Mouse (Mus musculus) frontal cortex, postnatal 14 days (tissue): ENCODE results near the gene Rlf.

Experiments used
- DNase-seq, 2 experiments: peaks; one replicate each; pipeline ENCODE4 v3.0.0; 2022; ENCODE audit warnings: low spot score in 2 of 2

Rlf gene

DNA sequence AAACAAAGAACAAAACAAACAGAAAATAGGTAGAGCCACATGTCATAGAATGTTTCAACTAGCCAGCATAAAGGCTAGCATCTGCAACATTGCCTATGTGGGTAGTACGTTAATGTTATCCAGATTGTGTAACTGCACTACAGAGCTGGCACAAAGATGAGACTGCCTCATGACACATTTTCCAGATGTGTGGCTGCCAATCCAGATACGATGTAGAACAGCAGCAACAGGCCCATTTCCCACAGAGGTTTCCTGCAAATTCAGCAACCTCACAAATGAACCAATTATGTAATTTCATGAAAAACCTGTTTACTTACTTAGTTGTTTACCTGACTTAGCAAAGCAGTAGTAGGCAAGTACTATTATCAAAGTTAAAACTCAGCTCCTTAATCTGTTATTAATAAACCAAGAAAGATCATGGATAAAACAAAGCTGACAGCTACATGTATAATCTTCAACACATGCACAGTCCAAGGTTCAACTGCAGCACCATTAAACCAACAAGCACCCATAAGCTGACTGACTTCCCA, 51.3 kb downstream of the Rlf start:
- DNase-seq = no peak

DNA sequence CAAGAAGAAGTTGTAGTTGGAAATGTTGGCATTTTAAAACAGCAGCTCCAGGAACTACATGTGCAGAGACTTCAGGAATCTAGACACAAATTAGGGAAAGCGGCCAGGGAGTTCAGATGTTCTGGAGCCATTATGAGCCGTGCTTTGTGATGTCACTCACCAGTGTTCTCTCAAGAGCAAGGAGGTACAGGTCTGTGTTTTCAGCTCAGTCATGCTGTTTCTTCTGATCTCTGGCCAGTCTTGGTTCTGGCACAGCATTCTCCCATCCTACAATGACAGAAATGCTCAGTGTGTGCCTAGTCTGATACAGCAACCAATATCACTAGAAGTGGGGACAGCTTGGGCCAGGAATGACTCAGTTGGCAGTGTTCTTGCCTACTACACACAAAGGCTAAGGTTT, 105.8 kb downstream of the Rlf start, which contains the start of gene Tmco2:
Tmco2 (minus strand) TSS at position 101 of the 400 bp plus-strand sequence.
- no peak for DNase-seq

DNA sequence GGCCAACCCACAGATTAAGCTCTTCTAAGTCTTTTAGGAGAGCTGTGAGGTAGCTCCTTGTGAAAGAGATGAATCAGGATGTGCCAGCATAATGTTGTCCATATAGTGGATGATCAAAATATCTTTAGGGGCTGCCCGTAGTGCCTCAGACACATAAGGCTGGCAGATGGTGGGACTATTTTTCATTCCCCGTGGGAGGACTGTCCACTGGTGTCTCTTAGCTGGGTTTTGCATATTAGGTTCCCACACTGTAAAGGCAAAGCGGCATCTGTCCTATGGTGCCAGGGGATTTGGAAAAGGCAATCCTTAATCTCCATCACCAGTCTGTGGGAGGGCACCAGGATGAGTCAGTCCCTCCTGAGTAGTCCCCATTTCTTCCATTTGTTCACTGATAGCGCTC, 111.6 kb downstream of the Rlf start:
- DNase-seq = peak; percentile 36 to 42

DNA sequence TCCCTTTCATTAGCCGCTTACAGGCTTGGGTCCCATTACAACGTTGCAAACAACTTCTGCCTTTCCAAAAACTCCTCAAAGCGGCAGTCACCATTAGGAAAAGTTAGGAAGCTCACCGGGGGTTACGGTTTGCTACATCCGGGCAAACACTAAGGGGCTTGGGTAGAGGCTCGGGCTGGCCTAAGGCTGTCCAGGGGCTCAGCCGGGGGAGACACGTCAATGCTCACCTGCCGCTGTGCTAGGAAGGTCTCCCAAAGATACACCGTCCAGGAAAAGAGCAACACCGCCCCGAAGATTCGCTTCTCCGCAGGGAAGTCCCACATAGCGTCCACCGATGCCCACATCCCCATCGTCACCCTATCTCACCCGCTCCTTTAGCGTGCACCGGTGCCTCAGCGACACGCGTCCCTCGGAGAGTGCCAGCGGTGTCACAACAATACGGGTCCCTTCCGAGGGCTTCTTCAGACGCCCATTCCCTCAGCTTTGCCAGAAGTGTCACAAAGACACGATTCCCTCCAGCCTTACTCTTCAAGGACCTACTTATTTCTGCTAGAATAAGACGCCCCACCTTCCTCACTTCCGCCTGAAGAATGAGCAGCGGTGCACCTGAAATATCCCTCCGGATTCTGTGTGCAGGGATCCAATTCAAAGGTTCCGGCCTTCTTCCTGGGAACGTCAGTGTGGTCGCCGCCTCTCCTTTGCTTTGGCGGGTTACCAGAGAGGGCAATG, 117.1 kb downstream of the Rlf start, which contains the start of gene Zmpste24:
Zmpste24 (minus strand) TSS at position 592 of the 729 bp plus-strand sequence.
- peak; percentile 76 to 83 for DNase-seq
